Mouse (Mus musculus): ENCODE data around the gene Lhcgr.
"Not testable (repeated sequence)": the region's sequence is repeated elsewhere in the genome, so short reads cannot be mapped to it uniquely, and the experiment has no call there.

The Lhcgr gene

DNA sequence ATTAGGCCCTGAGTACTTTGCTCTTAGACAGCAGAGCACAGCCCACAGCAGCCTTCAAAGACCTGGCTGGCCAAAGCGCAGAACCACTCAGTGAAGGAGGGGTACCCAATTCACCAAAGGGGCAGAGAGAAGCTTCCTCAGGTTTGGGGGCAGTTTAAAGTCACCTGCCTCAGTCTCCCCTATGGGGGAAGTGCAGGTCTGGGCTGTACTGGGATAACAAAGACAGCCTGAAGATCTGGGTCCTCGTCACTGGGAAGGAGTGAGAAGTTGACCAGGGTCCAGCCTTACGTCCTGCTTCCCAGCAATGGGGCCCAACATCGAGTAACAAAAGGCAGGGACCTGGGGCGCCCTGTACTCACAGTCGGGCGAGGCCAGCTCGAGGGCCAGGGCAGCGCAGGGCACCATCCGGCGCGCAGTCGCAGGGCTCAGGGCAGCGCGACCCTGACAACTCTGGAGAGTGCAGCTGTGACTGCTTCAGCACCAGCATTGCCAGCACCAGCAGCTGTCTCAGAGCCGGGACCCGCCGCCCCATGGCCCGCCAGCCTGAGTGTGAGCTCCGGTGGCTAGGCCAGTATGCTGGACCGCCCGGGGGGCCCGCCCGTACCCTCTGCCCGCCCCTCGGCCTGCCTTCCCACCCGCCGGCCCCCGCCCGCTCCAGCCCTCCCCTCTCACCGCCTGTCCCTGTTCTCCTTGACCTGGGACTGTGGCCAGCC is at the start of gene Lhcgr:
Lhcgr (minus strand) TSS at position 551 of the 713 bp plus-strand sequence.
- in situ Hi-C loops (cut with MboI, MseI): no loop called here

DNA sequence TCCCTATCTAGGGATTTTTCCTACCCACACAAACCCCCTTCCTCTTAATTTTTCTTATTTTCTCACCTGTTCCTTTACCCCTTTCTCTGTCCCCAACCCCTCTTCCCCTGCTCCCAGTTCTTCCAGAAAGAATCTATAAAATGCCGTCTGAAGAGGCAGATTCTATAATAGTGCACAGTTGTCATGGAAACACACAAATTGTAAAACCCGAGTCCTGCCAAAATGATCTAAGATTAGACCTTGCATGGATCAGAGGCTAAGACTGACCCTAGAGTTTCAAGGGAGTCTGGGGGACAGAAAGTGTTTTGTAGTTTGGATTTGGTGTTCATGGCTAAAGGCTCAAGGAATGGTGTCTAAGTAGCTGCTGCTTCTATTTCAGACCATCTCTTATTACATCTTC is 25.8 kb upstream of the Lhcgr start:
- in situ Hi-C loops (cut with MboI, MseI): no loop called here

DNA sequence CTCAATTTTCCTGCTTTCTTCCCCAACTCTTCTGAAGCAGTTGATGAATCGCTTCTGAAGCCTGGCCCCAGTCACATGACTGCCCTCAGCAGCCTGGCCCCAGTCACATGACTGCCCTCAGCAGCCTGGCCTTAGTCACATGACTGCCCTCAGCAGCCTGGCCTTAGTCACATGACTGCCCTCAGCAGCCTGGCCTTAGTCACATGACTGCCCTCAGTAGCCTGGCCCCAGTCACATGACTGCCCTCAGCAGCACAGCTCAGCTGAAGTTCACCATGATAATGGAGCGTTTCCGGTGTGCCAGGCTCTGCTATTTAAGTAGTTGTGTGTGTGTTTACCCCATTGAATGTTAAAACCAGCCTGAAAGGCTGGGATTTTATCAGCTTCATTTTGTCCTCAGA is 21.2 kb upstream of the Lhcgr start:
- in situ Hi-C loops (cut with MboI, MseI): not testable (repeated sequence)

DNA sequence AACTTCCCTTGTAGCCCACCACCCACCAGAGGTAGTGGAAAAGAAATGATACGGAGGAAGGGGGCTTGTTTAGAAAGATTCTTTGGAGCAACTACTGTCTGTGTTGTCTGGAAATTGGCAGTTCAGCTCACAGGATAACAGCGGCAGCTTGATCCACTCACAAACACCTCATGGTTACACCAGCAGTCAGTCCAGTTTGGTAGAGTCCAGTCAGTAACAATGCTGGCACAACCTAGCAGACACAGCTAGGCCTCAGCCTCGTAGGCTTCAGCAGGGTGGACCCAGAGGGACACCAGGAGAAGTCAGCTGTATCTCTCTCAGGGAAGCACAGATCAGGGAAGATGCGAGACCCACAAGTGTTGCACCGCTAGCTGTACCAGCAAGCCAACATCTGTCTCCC is 19.0 kb upstream of the Lhcgr start:
- in situ Hi-C loops (cut with MboI, MseI): no loop called here

DNA sequence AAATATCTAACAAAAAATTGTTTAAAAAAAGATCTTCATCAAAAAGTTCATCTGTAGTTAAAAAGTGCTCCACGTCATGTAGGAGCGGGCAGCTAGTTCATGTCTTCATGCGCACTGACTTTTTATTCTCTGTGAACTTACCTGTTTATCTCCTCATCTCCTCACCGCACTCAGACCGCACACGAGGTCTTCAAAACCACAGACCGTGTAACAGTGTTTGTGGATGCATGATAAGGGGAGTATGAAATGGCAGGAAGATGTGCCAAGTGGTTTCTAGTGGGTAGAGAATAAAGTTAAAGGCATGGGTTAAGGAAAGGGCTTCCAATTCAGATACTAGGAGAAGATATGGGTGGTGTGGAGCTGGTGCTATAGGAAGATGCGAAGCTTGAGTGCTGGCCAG is 14.6 kb upstream of the Lhcgr start:
- in situ Hi-C loops (cut with MboI, MseI): no loop called here

DNA sequence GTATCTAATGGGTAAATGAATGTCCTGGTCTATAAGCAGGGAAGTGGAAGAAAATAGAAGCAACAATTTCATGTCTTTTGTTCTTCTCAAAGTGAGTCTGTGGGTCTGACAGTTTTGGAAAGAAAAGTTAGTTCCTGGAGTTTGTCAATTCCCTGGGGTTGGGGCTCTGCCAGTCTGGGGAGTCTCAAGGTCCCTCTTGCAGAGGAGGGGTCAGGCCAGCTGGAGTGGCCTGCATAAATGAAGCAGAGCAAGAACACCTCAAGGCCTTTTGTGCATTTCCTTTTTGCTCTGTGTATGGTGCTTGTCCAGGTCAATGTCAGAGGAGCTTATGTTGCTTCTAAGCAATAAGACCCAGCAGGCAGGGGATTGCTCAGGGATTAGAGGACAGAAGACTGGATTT is 11.7 kb upstream of the Lhcgr start:
- in situ Hi-C loops (cut with MboI, MseI): no loop called here

DNA sequence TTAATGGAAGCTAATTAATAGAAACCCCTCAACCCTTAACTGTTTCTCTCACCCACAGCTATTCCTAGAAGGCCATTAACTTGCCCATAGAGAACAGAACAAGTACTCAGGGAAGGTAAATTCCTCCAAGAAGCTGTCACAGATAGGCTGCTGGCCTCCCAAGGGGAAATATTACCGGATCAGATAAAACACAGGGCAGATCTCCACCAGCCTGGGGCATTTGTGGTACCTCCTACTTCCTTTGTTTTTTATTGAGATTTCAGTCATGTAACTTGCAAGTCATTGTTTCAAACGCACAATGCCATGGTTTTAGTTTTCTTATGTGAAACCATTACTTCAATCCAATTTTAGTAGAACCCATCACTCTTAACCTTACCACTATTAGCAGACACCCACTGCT is 1.1 kb downstream of the Lhcgr start:
- in situ Hi-C loops (cut with MboI, MseI): no loop called here

DNA sequence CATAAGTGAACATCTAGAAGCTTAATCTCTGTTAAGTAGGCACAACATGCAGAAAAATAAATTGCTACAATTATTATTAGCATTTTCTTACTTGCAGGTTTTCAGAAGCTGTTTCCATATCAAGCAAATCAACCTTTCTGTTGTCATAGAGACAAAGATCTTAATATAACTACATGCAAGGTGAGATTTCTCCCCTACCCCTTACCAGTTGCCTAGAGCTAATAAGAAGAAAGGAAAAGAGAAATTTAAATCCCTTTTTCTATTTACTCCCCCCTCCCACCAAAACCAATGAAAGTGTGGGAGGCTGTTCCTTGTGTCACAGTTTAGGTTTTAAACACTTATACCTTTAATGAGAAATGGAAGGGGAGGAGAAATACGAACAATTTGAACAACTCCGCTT is 3.4 kb downstream of the Lhcgr start:
- in situ Hi-C loops (cut with MboI, MseI): no loop called here

DNA sequence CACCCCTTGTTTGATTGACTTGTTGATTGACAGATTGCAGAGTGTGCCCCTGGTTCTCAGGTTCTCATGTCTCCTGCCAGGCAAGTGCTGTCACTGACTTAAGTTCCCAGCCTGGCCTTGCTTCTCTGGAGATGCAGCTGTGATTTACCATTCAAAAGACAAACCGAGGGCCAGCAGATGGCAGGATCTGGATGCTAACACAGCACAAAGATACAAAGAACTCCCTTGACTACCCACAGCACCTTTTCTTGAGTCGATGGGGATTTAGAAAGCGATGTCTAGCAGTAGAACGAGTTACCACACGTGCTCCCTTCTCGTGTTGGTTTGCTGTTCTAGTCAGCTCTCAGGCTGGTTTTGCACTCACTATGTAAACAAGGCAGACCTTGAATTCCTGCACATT is 4.9 kb downstream of the Lhcgr start:
- in situ Hi-C loops (cut with MboI, MseI): no loop called here

DNA sequence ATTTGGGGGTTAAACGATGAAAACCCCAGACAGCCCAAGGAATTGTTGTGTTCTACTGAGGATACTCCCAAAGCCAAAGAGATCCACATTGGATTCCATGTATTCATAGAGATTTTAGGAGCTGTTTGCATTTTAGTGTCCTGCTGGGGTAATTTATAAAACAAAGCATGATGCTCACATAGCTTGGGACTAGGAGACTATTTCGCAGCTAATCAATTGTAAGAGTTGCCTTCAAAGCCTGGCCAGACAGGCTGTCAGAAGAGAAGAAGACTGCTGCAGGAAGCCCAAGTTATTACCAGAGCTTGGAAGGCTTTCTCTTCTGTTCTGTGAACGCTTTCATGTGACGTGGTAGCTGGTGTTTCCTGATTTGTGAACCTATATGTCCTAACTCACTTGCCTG is 5.4 kb downstream of the Lhcgr start:
- in situ Hi-C loops (cut with MboI, MseI): no loop called here

DNA sequence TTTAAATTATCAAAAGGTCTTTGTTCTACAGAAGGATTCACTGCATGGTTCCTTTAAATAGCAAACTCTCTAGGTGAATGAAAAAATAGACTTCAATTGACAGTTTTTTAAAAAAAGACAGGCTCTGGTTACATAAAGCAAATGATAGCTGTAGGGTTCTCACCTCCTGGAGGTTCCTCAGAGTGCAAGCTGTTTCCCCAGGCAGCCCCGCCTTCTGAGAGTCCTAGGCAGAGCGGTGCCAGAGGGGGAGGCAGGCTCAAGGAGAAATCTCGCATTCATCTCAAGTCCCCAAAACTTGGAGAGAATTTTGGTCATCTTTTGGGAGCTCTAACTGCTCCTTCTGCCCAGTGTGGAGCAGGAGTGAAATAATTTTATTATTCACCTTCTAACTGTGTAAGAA is 12.6 kb downstream of the Lhcgr start:
- in situ Hi-C loops (cut with MboI, MseI): no loop called here

DNA sequence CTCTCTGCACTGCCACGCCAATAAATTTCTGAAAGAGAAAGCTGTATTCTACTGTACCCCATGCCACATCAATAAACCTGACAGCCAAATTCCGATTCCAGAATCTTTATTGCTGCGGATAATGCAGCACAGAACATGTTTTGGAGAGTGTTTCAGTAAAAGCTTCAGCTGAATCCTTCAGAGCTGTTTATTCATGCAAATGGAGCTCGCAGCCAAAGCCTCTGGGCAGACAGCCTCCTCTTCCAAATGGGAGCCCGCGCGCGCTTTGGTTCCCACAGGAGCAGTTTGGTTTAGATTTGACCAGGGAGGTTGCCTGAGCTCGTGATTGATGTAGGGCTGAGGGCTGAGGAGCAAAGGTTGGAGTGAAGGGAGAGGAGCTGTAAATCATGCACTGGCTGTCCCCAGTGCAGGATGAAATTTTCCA is 17.7 kb downstream of the Lhcgr start:
- in situ Hi-C loops (cut with MboI, MseI): no loop called here

DNA sequence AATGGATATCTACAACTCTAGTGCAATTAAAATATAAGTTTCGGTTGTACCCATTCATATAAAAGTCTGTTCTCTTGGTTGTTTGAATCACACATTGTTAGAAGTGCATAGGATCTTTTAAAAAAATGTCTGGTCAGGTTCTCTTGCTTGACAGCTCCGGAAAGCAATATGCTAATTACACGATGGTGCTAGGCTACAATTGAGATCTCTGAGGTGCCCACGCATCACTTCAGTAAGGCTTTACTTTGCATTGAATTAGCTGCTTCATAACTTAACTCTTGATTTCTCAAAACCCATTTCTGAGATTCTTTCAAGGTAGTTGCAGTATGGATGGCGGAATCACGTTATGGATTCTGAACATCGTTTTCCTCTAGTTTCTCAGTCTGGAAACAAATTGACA is 21.7 kb downstream of the Lhcgr start:
- in situ Hi-C loops (cut with MboI, MseI): no loop called here

DNA sequence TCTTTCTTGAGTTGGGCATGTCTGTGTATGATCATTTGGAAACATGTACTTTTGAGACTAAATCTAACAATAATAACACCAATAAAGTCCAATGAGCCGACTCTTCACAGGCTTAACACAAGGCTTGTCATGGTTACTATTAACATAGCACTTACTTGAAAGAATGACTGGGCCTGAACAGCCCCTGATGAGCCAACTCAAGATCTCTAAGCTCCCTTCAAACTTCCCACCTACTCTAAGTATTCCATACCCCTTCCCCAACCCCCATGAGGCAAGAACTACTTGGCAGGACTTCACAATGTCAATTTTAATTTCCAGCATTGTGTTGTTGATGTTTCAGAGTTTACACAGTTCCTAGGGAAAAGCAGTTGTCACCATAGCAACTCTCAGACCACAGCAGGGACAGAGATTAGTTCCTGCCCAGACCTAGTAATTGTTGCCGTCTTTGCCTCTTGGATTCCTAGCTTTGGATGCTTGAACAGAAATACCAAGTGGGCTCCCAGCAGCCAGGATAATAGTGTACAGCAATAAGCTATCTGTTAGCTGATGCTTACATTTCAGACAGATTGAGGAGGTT is 22.4 kb downstream of the Lhcgr start:
- in situ Hi-C loops (cut with MboI, MseI): no loop called here

DNA sequence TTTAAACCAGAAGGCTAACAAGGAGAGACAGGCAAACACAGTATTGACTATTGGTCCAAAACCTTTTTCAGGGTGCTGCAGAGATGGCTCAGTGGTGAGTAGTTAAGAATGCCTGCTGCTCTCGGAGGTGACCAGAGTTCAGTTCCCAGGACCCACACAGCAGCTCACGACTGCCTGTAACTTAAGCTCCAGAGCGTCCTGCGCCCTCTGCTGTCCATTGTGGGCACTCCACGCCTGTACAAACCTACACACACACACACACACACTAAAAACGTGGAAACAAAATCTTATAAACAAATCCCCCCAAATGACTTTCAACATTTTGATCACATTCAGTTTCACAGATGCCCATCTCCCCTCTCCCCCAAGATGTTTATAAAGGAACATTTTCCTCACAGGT is 24.9 kb downstream of the Lhcgr start:
- in situ Hi-C loops (cut with MboI, MseI): no loop called here

DNA sequence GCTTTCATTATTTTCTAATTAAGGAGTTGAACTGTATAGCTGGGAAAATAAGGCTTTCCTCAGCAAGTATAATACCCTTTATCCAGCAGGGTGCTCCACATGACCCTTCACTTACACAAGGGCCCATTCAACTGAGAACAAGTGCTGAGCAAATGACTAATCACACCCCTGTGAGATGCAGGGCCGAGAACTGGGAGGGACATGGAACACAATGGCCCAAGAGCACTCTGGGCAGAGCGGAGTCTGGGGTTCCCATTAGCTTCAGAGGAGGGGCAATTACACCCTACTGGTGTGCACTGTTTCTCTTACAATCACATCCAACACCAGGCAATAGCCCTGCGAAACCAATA is 27.7 kb downstream of the Lhcgr start:
- in situ Hi-C loops (cut with MboI, MseI): no loop called here

DNA sequence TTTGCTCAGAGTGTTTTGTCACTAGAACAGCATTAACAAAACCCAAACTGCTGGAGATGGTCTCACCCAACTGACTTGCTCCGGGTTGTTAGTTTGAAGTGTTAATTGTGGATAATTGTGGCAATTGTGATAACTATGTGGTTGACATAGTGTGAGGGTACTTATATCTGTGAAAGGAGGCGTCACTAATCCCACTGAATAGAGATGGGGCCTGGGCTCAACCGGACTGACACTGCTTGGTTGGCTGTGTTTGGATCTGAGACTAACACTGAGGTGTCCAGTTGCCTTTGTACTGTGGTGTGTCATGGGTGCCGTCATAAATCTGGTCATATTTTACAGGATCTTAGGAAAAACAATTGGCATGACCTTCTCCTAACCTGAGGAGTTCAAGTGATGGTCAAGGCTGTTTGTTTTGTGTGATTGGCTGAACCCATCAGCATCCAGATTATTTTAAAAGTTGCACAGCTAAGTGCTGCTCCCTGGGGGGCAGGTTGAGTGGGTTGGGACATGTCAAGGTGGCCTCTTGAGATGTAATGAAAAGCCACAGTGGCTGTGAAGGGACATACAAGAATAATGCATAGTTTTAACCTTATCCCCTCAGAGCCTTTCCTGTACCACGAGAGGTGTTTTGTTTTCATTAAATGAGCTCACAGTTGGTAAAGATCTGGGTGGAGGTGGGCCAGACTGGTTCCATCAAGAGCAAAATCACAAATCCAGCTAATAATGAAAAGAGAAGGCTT is 28.2 kb downstream of the Lhcgr start:
- in situ Hi-C loops (cut with MboI, MseI): no loop called here

DNA sequence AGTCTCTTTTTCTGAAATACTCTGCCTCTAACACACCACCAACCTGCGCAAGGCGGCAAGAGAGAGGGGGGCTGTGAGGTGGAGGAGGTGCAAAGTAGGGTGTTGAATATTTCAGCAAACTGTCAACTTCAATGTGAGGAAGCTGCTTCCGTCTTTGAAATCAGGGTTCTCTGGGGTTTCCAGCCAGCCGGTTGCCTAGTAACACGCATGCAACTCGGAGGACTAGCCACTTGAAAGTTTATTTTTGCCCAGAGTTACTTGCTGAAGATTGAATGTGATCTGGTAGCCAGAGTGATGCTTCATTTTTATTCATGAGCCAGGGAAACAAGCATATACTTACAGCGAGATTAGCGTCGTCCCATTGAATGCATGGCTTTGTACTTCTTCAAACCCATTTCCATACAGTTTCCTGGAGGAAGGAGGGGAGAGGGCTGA is 33.8 kb downstream of the Lhcgr start:
- in situ Hi-C loops (cut with MboI, MseI): loop anchor here (5.0 kb wide), 1 partner anchor 101 kb away; no protein-coding TSS in a partner anchor

DNA sequence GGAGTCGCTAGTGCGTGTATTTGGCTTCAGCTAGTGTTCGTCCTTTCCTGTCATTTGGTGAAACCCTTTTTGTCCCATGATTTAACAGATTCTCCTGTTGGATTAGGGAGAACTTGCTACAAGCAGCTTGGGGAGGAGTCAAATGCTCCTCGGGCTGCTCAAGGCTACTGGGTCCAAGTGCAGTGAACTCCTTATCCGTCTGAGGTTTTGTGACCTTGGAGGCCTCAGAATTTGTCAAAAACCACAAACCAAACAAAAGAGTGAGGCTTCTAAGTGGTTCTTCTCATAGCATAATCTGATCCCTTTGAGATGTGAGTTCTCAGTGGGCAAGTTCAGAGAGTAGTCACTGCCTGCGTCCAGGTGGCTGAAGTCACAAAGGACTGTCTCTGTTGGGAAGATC is 36.0 kb downstream of the Lhcgr start:
- in situ Hi-C loops (cut with MboI, MseI): loop anchor here (5.0 kb wide), 1 partner anchor 98 kb away; no protein-coding TSS in a partner anchor

DNA sequence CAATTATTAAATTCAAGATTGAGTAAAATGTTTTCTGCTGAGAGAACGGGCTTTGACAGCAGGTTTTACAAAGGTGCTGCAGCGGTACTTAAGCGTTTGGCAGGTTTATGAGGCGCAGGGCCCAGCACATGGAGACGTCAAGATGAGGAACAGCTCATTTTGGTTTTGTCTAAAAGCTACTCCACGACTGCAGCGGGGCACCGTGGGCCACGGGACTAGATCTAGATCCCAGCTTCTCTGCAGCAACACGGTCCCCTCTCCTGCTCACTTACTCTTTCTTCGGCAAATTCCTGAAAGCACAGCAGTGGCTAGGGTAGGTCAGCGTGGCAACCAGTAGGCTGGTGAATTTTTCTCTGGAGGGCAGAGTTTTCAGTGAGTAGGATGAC is 38.3 kb downstream of the Lhcgr start:
- in situ Hi-C loops (cut with MboI, MseI): no loop called here

DNA sequence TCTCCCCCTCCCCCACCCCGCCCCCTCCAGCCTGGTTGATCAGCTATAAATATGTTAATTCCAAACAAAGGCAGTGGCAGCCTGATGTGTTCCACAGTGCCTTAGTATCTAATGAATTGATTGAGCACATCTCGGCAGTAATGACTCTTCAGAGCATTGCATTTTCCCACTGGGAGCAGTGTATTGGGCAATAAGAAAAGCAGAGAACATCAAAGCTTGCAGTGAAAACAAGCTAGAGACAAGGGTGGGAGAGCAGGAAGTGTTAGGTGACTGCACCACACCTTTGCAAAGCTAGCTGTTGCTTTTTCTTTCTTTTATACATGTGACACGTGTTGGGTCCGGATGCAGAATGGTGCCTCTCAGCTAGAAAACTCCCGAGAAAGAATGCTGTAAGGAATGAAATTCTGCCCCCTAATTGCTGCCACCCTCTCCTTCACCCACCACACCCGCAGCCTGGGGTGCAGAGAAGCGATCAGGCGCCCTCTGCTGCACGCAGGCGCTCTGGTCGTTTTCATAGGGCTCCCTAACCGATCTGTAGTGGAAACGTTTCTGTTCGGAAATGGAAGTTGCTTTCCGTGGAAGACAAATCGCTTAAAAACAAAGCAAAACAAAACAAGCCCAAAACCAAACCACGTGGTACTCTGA is 38.8 kb downstream of the Lhcgr start:
- in situ Hi-C loops (cut with MboI, MseI): no loop called here

DNA sequence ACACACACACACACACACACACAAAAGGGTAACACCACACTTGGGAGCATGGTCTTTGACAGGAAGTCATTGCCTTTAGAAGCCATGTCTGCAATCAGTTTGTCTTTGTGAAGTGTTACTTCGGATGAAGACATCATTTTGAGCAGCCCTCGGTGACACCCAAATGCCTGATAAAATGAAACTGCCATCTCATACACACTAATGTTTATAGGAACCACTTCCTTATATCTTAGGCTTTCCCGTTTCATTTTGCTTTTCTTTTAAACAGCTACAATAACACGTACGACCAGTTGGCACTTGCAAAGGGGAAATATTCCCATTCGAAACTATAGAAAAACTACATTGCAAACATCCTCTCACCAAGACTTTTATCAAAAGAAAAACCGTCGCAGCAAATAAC is 42.1 kb downstream of the Lhcgr start:
- in situ Hi-C loops (cut with MboI, MseI): no loop called here

DNA sequence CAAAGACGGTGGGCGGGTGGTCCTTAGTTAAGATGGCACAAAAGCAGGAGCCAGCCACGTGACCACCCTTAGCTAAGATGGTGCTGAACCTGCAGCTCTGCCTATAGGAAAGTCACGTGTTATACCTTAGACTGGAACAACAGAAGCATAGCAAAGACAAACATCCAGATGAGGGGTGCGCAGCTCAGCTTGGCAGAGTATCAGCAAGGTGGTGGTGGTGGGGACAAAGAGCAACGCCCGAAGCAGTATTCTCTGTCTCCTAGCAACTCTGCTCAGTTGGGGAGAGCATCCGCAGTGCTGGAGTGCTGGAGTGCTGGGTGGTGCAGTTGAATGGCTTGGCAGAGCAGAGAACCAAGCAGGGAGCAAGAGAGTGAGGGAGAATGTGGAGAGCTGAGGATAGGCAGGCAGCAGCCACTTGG is 85.5 kb downstream of the Lhcgr start:
- in situ Hi-C loops (cut with MboI, MseI): no loop called here
